Mouse (Mus musculus): ENCODE data around the gene Cc2d2b. TPM values are rescaled to one million over a fixed set of nuclear protein-coding genes. Genes with fewer than 3 reads are reported as not detected.

Gene Cc2d2b
- polyA plus RNA-seq, 1 experiment from 2014 or later = 0.25 TPM

DNA sequence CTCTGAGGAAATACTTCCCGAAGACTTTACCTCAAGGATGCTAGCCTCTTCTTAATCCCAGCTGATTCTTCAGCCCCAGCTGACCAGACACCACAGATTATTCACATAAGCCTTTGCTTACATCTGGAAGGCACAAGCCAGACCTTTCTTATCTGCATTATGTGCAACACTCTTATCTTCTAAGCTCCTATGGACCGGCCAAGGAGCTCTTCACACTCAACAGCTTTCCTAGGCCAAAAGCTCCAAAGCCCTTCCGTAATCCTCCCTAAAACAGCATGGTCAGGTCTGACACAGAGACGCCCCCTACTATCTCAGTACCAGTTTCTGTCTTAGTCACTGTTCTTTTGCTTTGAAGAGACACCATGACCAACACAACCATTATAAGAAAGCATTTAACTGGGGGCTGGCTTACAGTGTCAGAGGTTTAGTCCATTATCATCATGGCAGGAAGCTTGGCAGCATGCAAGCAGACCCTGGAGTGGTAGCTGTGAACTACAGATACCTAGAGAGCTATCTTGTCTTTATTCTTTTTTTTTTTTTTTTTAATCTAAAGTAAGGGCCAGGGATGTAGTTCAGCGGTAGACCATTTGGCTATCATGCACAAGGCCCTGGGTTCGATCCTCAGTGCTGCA is 69.5 kb downstream of the Cc2d2b start:
- Histone ChIP-seq H3K4me1 (no peaks in the 10 kb centered on the region), H3K4me3 (no peak overlapping the region), H3K9me3 (no peaks in the 10 kb centered on the region), H3K9ac (no peak overlapping the region), H3K27ac (no peak overlapping the region), H3K36me3 (no peaks in the 10 kb centered on the region), H3K4me2 (replicated peaks) (no peak overlapping the region), H3K27me3 (no peaks in the 10 kb centered on the region)
- ATAC-seq (ENCODE audit: low FRiP score, low read depth) = no peak
- 88% methylated on average over 6 of the region's 6 CpGs for WGBS

DNA sequence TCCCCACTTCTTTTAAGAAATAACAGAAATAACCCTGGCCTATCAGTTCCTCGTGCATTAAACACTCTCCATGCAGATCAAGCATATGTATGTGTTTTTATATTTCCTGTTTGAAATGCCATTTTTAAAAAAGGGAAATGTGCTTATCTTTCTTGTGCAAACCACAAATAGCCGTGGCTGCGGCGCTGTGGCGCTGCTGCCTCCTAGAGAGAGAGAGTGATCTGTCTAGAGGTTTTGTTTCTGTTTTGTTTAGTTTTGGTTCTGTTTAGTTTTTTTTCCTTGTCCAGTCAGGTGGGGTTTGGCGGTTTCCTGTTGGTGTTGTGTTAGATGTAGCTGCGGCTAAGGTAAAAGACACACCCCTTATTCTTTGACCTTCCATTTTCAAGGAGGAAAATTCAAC is 70.2 kb downstream of the Cc2d2b start:
- Histone ChIP-seq H3K36me3 (no peaks in the 10 kb centered on the region), H3K4me1 (no peaks in the 10 kb centered on the region), H3K9ac (no peak overlapping the region), H3K27ac (no peak overlapping the region), H3K9me3 (no peaks in the 10 kb centered on the region), H3K4me2 (replicated peaks) (no peak overlapping the region), H3K27me3 (no peaks in the 10 kb centered on the region), H3K4me3 (no peak overlapping the region)
- no peak for ATAC-seq (ENCODE audit: low FRiP score, low read depth)
- WGBS = 79% methylated on average over 7 of the region's 7 CpGs

DNA sequence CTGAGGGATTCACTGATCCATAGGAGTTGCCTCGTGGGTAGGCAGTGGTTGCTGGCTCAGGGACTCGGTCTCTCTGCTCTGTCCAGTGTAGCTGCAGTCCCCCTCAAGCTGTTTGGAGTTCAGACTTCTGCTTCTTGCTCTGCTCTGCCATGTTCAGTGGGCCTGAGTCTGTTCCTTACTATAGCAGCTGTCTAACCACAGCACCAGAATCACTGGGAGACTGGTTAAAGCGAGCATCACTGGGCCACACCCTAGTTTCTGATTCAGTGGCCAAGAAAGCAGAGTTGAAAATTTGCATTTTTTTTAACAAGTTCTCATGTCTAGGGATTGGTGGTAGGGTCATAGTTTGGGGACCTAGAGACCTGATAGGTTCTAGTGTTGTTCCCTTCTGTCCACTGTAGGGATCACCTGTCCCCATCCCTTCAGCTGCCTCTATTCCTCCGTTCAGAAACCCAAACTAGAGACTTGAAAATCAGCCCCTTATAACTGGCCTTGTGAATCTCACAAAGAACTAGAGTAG is 72.8 kb downstream of the Cc2d2b start:
- WGBS = 78% methylated on average over 4 of the region's 4 CpGs
- H3K4me3 ChIP-seq = no peak overlapping the region
- no peak for ATAC-seq (ENCODE audit: low FRiP score, low read depth)
- no peaks in the 10 kb centered on the region for H3K4me1 ChIP-seq
- H3K9me3 ChIP-seq = no peaks in the 10 kb centered on the region
- no peak overlapping the region for H3K27ac ChIP-seq
- H3K4me2 ChIP-seq (replicated peaks) = no peak overlapping the region
- H3K27me3 ChIP-seq = no peaks in the 10 kb centered on the region
- H3K9ac ChIP-seq = no peak overlapping the region
- no peaks in the 10 kb centered on the region for H3K36me3 ChIP-seq

DNA sequence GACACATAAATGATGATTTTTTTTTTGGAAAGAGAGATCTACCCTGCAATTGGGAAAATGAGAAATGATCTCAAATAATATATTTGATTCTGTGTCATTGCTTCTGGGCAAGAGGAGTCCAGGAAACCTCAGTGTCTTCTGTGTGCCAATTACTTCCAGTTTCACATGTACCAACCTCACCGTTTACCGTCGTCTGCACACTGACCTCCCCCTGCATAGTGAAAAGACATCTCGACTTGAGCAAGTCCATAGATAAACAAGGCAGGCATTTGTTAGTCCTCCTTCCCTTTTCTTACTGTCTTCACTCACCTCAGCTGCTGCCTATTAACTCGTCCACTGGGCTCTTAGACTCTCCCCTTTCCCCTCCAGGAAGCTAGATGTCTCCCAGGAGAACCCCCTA is 77.1 kb downstream of the Cc2d2b start:
- no peak overlapping the region for H3K27ac ChIP-seq
- H3K36me3 ChIP-seq = no peaks in the 10 kb centered on the region
- H3K4me2 ChIP-seq (replicated peaks) = no peak overlapping the region
- WGBS = 73% methylated on average over 5 of the region's 5 CpGs
- H3K4me3 ChIP-seq = no peak overlapping the region
- H3K4me1 ChIP-seq = no peaks in the 10 kb centered on the region; the same call in 1 of the 2 replicates
- H3K9me3 ChIP-seq = no peaks in the 10 kb centered on the region
- no peaks in the 10 kb centered on the region for H3K27me3 ChIP-seq
- ATAC-seq (ENCODE audit: low FRiP score, low read depth) = no peak
- H3K9ac ChIP-seq = no peak overlapping the region

DNA sequence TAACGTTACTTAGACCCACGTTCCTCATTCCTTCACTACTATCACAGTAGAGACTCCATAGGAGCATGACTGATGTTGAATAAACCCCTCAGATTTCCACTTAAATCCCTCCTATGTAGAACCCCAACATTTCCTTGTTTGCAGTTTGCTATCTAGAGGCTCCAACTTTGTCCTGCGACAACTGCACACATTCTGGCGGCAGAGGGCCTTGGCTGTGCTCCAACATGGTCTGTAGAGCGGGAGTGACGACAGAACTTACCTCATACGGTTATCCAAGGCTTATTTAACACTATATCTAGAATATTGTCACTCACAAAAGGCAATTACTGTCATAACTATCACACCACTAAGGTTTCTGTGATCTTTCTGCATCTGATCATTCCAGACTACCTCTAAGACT is 78.2 kb downstream of the Cc2d2b start:
- no peaks in the 10 kb centered on the region for H3K36me3 ChIP-seq
- H3K4me2 ChIP-seq (replicated peaks) = no peak overlapping the region
- 68% methylated on average over 7 of the region's 7 CpGs for WGBS
- no peak for ATAC-seq (ENCODE audit: low FRiP score, low read depth)
- no peak overlapping the region for H3K4me3 ChIP-seq
- H3K9me3 ChIP-seq = no peaks in the 10 kb centered on the region
- H3K9ac ChIP-seq = no peak overlapping the region
- H3K4me1 ChIP-seq = no peaks in the 10 kb centered on the region; the same call in 1 of the 2 replicates
- no peaks in the 10 kb centered on the region for H3K27me3 ChIP-seq
- no peak overlapping the region for H3K27ac ChIP-seq

DNA sequence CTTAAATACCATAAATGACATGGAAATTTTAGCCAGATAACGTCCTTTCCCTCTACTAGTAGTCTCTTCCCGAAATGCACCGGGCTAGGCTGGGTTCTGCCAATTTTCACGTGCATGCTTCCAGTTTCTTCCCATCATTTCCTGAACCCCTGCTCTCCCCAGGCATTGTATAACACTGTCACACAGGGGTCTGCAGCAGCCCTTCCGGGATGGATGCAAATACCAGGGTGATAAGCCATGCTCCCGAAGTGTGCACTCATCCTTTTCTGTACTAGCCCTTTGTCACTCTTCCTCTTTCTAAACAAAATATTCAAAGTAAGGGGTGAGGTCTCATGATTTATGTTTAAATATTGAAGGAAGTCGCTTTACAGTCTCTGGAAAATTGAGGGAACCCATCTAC is 81.6 kb downstream of the Cc2d2b start:
- no peak overlapping the region for H3K27ac ChIP-seq
- 65% methylated on average over 7 of the region's 7 CpGs for WGBS

DNA sequence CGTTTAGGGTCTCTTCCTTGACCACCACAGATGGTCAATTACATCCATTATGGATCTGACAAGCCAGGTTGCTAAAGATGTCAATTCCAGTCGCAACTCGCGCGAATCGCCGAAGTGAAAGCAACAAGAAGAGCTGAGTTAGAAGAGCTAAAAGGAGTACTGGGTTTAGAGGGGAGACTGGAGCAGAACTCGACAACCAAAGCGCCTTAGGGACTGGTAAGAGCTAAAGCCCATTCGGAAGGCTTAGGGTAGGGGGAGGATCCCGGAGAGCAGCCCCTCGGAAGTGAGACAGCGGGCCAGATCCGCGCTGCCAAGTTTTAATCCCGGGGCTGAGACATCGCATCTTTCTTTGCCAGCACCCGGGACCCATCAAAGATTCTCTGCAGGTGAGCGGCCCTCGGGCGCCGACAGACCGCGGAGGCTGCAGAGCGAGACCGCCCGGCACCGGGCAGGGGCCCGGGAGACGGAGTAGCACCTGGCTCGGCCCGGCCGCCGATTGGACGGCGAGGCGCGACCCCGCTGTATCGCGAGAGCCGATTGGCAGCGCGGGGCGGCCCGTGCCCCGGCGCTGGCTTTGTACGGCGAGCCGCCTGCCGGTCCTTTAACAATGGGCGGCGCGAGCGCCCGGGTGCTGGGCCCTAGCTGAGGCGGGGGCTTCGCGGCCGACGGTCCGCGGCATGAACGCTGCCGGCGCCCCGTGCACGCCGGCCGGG is 82.3 kb downstream of the Cc2d2b start, which contains the start of gene Ccnj:
Gene Ccnj (plus strand): TSS at position 577 of the 713 bp plus-strand sequence.
- peaks cover 29% of the 10 kb centered on the region for H3K4me1 ChIP-seq
- peak within 1 kb of the TSS; percentile 85 for H3K4me2 ChIP-seq (replicated peaks)
- H3K27ac ChIP-seq = peak within 1 kb of the TSS; percentile 94
- ATAC-seq (ENCODE audit: low FRiP score, low read depth) = peak; percentile 99
- peak within 1 kb of the TSS; percentile 80 for H3K4me3 ChIP-seq
- peak within 1 kb of the TSS; percentile 98 for H3K9ac ChIP-seq
- WGBS = under 1% methylated on average over 67 of the region's 71 CpGs
- H3K9me3 ChIP-seq = no peaks in the 10 kb centered on the region
- no peaks in the 10 kb centered on the region for H3K36me3 ChIP-seq
- no peaks in the 10 kb centered on the region for H3K27me3 ChIP-seq

More for the DNA sequence above, 81.6 kb downstream of the Cc2d2b start:
- Histone ChIP-seq H3K4me3 (peak overlapping the region; percentile 80), H3K4me1 (peaks cover 27% of the 10 kb centered on the region), H3K4me2 (replicated peaks) (peak overlapping the region; percentile 85), H3K36me3 (no peaks in the 10 kb centered on the region), H3K27me3 (no peaks in the 10 kb centered on the region), H3K9me3 (no peaks in the 10 kb centered on the region), H3K9ac (peak overlapping the region; percentile 98)
- ATAC-seq (ENCODE audit: low FRiP score, low read depth) = no peak

DNA sequence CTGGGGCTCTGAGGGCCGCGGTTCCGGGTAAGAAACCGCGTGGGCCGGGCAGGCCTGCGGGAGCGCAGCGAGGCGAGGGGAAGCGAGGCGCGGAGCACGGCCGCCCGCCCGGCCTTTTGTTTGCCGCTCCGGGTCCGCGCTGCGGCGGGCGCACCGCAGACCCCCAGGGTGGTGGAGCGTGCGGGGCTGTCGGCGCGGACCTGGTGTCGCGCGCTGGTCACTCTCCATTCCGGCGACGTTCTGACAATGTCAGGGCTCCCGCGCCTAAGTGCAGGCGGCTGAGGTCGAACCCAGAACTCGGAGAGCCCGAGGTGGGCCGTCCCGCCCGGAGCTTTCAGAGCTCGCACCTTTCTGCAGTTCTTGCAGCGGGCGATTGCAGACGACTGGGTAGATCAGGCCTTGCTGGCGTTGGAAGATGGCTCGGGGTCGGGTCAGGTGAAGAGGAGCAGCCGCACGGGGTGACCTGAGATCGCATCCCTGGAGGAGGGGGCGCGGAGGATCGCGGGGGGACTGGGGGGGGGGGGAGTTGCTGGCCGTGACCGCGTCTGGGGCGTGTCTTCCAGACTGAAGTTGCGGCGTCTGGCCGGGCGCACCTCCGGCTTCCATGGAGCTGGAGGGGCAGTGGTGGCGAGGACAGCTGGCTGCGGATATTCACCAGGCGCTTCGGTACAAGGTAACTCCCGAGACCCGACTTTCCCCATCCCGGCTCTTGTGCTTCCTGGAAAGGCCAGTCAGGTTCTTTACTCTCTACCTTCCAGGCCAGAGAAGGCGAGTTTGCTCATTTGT is 83.1 kb downstream of the Cc2d2b start:
- under 1% methylated on average over 66 of the region's 76 CpGs for WGBS
- peak overlapping the region; percentile 85 for H3K4me2 ChIP-seq (replicated peaks)

DNA sequence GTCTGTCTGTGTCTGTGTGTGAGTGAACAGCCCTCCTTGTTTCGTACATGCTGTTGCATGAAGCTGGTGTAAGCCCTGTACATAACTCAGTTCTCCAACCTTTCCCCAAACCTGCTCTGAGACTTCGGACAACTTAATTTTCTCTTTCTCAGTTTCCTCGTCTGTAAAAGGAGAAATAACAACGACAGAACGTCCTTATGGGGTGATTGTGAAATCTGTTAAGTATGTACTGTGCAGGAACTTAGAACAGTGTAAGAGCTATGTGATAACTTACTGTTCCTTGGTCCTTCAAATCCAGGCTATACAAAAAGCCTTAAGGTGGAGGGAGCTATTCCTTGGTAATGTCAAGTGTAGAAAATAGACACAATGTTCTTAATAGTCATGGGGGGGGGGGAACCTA is 83.8 kb downstream of the Cc2d2b start:
- Histone ChIP-seq H3K36me3 (peaks cover 9% of the 10 kb centered on the region), H3K4me2 (replicated peaks) (peak overlapping the region; percentile 85), H3K4me3 (peak overlapping the region; percentile 80), H3K4me1 (peaks cover 29% of the 10 kb centered on the region), H3K9ac (peak overlapping the region; percentile 98), H3K27me3 (no peaks in the 10 kb centered on the region), H3K9me3 (no peaks in the 10 kb centered on the region), H3K27ac (peak overlapping the region; percentile 94; the same call in 1 of the 2 replicates)
- no peak for ATAC-seq (ENCODE audit: low FRiP score, low read depth)
- WGBS = 23% methylated on average over 5 of the region's 5 CpGs

More for the DNA sequence above, 83.1 kb downstream of the Cc2d2b start:
- Histone ChIP-seq H3K4me3 (peak overlapping the region; percentile 80), H3K27me3 (no peaks in the 10 kb centered on the region), H3K36me3 (peaks cover 1% of the 10 kb centered on the region), H3K27ac (peak overlapping the region; percentile 94), H3K9me3 (no peaks in the 10 kb centered on the region), H3K9ac (peak overlapping the region; percentile 98), H3K4me1 (peaks cover 29% of the 10 kb centered on the region)
- peak; percentile 71 for ATAC-seq (ENCODE audit: low FRiP score, low read depth)

DNA sequence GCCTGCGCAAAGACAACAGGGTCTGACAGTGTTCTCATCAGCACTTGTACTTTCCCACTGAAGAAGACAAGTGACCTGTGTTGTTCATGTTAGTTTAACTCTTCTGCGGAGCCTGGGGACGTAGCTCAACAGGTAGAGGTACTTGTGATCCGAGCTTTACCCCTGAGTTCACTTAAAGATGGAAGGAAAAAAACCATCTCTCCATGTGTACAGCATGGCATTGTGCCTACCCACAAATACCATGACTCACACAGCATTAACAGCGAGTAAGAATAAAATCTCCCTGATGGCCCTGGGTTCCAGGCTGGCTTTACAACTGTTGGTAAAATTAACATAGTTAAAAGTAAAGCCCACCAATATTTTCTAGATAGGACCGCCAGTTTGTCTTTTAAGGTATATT is 85.9 kb downstream of the Cc2d2b start:
- Histone ChIP-seq H3K9ac (no peak overlapping the region), H3K9me3 (no peaks in the 10 kb centered on the region), H3K4me2 (replicated peaks) (no peak overlapping the region), H3K4me3 (no peak overlapping the region), H3K36me3 (peaks cover 28% of the 10 kb centered on the region), H3K27me3 (no peaks in the 10 kb centered on the region), H3K4me1 (peaks cover 29% of the 10 kb centered on the region), H3K27ac (no peak overlapping the region)
- ATAC-seq (ENCODE audit: low FRiP score, low read depth) = no peak
- 89% methylated on average over 6 of the region's 6 CpGs for WGBS

DNA sequence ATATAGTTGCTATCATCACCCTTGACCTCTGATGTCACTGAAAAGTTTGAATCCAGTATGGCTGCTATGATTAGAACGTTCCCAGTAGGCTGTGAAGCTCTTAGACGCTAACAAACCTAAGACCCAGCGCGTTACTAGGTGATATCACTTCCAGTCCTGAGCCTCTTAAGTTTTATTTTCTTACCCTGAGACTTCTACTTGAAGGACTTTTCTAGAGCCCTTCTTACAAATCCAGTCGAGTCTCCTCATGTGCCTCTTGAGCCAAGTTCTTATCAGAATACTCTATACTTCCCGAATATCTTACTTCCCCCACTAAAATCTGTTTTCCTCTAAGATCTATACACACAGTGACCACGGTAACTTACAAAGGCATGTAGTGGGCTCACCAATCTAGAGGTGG is 89.7 kb downstream of the Cc2d2b start:
- Histone ChIP-seq H3K9ac (no peak overlapping the region), H3K4me2 (replicated peaks) (no peak overlapping the region), H3K36me3 (peaks cover 54% of the 10 kb centered on the region), H3K9me3 (no peaks in the 10 kb centered on the region), H3K27me3 (no peaks in the 10 kb centered on the region), H3K27ac (no peak overlapping the region), H3K4me3 (no peak overlapping the region), H3K4me1 (peaks cover 20% of the 10 kb centered on the region)
- WGBS = 96% methylated on average over 7 of the region's 7 CpGs
- ATAC-seq (ENCODE audit: low FRiP score, low read depth) = no peak

DNA sequence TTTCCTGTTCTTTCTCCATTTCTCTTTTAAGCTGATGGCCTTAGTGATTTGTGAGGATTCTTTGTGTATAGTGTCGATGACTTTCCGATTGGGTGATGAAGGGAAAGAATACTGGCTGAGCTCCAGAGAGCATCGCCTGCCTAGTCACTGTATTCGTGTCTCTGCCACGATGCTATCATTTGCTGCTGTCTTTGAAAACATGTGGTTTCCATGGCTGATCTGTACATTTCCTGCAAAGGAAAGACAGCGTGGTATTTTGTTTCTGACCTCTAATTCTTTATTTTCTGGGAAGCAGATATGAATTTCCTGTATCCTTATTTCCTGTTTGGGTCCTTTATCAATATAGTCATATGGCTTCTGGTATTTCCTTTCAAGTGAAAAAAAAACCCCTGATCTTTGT is 91.8 kb downstream of the Cc2d2b start:
- WGBS = 85% methylated on average over 6 of the region's 6 CpGs
- no peak for ATAC-seq (ENCODE audit: low FRiP score, low read depth)

More for the DNA sequence above, 91.8 kb downstream of the Cc2d2b start:
- Histone ChIP-seq H3K36me3 (peaks cover 75% of the 10 kb centered on the region), H3K27me3 (no peaks in the 10 kb centered on the region), H3K27ac (no peak overlapping the region), H3K9ac (no peak overlapping the region), H3K4me2 (replicated peaks) (no peak overlapping the region), H3K4me3 (no peak overlapping the region), H3K9me3 (no peaks in the 10 kb centered on the region), H3K4me1 (peaks cover 4% of the 10 kb centered on the region; the same call in 1 of the 2 replicates)

Measured in limb, embryonic 13.5 days (tissue).